Mouse (Mus musculus) ES-E14 (cell line): ENCODE results near the gene Cpne4.

Experiments
- CHD2 ChIP-seq: IDR thresholded peaks from 2 replicates; pipeline ENCODE4 v1.6.1; 2014; ENCODE audit warnings: mild to moderate bottlenecking, low read depth, low read length, inconsistent platforms
- HCFC1 ChIP-seq: IDR thresholded peaks from 2 replicates; pipeline ENCODE4 v1.6.1; 2012; ENCODE audit warnings: low read length, inconsistent platforms, borderline replicate concordance; ENCODE audit not compliant: insufficient read depth
- MAFK ChIP-seq: IDR thresholded peaks from 2 replicates; pipeline ENCODE4 v1.6.1; 2014; ENCODE audit warnings: mild to moderate bottlenecking, low read depth, low read length, inconsistent platforms; ENCODE audit not compliant: insufficient read depth
- ZC3H11A ChIP-seq: IDR thresholded peaks from 2 replicates; pipeline ENCODE4 v1.6.1; 2012; ENCODE audit warnings: low read depth, mild to moderate bottlenecking, inconsistent platforms, low read length, borderline replicate concordance
- ZNF384 ChIP-seq: IDR thresholded peaks from 2 replicates; pipeline ENCODE4 v1.6.1; 2012; ENCODE audit warnings: low read depth, low read length, inconsistent platforms

GRCm38 (mm10) chr9:104567096-104567495 is 20.0 kb downstream of the Cpne4 start:
- no peak for TF ChIP-seq ZC3H11A
- TF ChIP-seq CHD2: no peak
- TF ChIP-seq ZNF384: no peak
- TF ChIP-seq MAFK: no peak
- TF ChIP-seq HCFC1: no peak
